6 mouse cellular contexts compared by ENCODE assay signal in genomic region chr6:149362533-149362932, GRCm38 (mm10). TPM values are rescaled to one million over a fixed set of nuclear protein-coding genes. Genes with fewer than 3 reads are reported as not detected.
DNase-seq lines count a peak whose midpoint lies in the region; ATAC-seq and TF ChIP-seq lines count a peak whose summit lies in the region.
"Not testable (repeated sequence)": the region's sequence is repeated elsewhere in the genome, so short reads cannot be mapped to it uniquely, and the experiment has no call there.
"Had no signal": no experiment of that assay in that cellular context is flagged by ENCODE, and none has a peak within 500 bp of the region (broad histone marks: within the 10 kb centered on the region; RNA-seq: fewer than 3 reads in every experiment).

No protein-coding gene starts in this region.

- TF ChIP-seq POLR2A in testis, adult 2 months (IDR thresholded peaks at IDR 0.05; ENCODE audit: control insufficient read depth, low read depth, low read length), result peak; percentile 54; the same call in 1 of the 2 replicates

- ATAC-seq in erythroblast, adult 5-6 weeks (replicated peaks; ENCODE audit: low FRiP score, poor library complexity, severe bottlenecking), result 0 out of 2 replicates have a peak, but pooled peaks have one; percentile 22

- peak overlapping the region; percentile 62 for H3K27ac ChIP-seq in testis, adult 2 months (ENCODE audit: control insufficient read depth, insufficient read depth, low read depth, low read length)

- TF ChIP-seq CTCF in testis, adult 2 months (IDR thresholded peaks at IDR 0.05; ENCODE audit: control insufficient read depth, insufficient read depth, insufficient replicate concordance, low read depth, low read length), result not testable (repeated sequence)

- DNase-seq in R1 (ENCODE audit: low read depth, low spot score) (peak; percentile 54), ZHBTc4 (ENCODE audit: low read depth, low spot score) (peak; percentile 54)
- DNase-seq in heart, adult 11 months, result peak; percentile 41

- H3K4me3 ChIP-seq in testis, adult 2 months (ENCODE audit: control insufficient read depth, low read depth, low read length), result peak overlapping the region; percentile 91

- not testable (repeated sequence) for H3K27me3 ChIP-seq in testis, adult 2 months (ENCODE audit: control insufficient read depth, insufficient read depth, low read length)

- not testable (repeated sequence) for H3K4me1 ChIP-seq in testis, adult 2 months (ENCODE audit: control insufficient read depth, insufficient read depth, low read length)

- not testable (repeated sequence) for H3K36me3 ChIP-seq in testis, adult 2 months (ENCODE audit: control insufficient read depth, insufficient read depth, low read length)

RNA-seq across cellular contexts. Expression of gene Bicd1, which starts 46.2 kb away (rescaled TPM):
- total RNA-seq in erythroblast, adult 5-6 weeks (2015; ENCODE audit: low replicate concordance), result 0.42 and 1.9 TPM in 2 replicates
- total RNA-seq in erythroblast, adult 5-6 weeks (2017; ENCODE audit: low replicate concordance), result 0.42 and 6.3 TPM in 2 replicates
- polyA plus RNA-seq in testis, adult 2 months (2012; rRNA removed), result 1.3 and 2.2 TPM in 2 replicates
- total RNA-seq: CH12.LX had no signal

RNA-seq across cellular contexts. Expression of gene Resf1, which starts 53.3 kb away (rescaled TPM):
- 232 and 275 TPM in 2 replicates for total RNA-seq in erythroblast, adult 5-6 weeks (2015; ENCODE audit: low replicate concordance)
- 271 and 321 TPM in 2 replicates for total RNA-seq in erythroblast, adult 5-6 weeks (2017; ENCODE audit: low replicate concordance)
- polyA plus RNA-seq in testis, adult 2 months (2012; rRNA removed), result 2.6 and 2.8 TPM in 2 replicates

Comparison
In these comparisons a context has a peak if more than half of its experiments do, and no peak if none do; other contexts are left out.
1. Peak in every context shown above with its lines: DNase-seq, ATAC-seq, H3K4me3 ChIP-seq and H3K27ac ChIP-seq.